Mouse (Mus musculus) neural tube, embryonic 15.5 days (tissue): Measurements from ENCODE around the gene Tmem43. TPM values are rescaled to one million over a fixed set of nuclear protein-coding genes. Genes with fewer than 3 reads are reported as not detected.

Experiments
- ATAC-seq: fragments of 200-750 bp; cut with Nextera tagmentation; 2 replicates; pipeline ENCODE4 v1.8.0; 2017; ENCODE audit warnings: mild to moderate bottlenecking, moderate TSS enrichment, moderate library complexity; ENCODE audit not compliant: low FRiP score
- H3K27ac ChIP-seq: fragments of 300-500 bp; sonication (generic); replicated peaks from 2 replicates; pipeline ENCODE4 v1.5.1; 2015; ENCODE audit warnings: mild to moderate bottlenecking, inconsistent platforms
- H3K27me3 ChIP-seq: fragments of 300-500 bp; sonication (generic); replicated peaks from 2 replicates; pipeline ENCODE4 v1.6.1; 2015; ENCODE audit warnings: inconsistent platforms
- H3K36me3 ChIP-seq: fragments of 300-500 bp; sonication (generic); 2 replicates; pipeline ENCODE4 v1.6.1; 2015; ENCODE audit warnings: inconsistent platforms
- H3K4me1 ChIP-seq: fragments of 300-500 bp; sonication (generic); 2 replicates; pipeline ENCODE4 v1.6.1; 2015; ENCODE audit warnings: inconsistent platforms
- H3K4me2 ChIP-seq: fragments of 300-500 bp; sonication (generic); 2 replicates; pipeline ENCODE4 v1.6.1; 2015; ENCODE audit warnings: inconsistent platforms, mild to moderate bottlenecking, moderate library complexity
- H3K4me3 ChIP-seq: fragments of 300-500 bp; sonication (generic); replicated peaks from 2 replicates; pipeline ENCODE4 v1.5.1; 2015; ENCODE audit warnings: mild to moderate bottlenecking, inconsistent platforms
- H3K9ac ChIP-seq: fragments of 300-500 bp; sonication (generic); replicated peaks from 2 replicates; pipeline ENCODE4 v1.6.1; 2015; ENCODE audit warnings: mild to moderate bottlenecking, inconsistent platforms
- H3K9me3 ChIP-seq: fragments of 300-500 bp; sonication (generic); replicated peaks from 2 replicates; pipeline ENCODE4 v1.6.1; 2016; ENCODE audit warnings: inconsistent platforms
- WGBS: fragments of 180-500 bp; shearing (Covaris S2); methylation state at CpG from one replicate; pipeline ENCODE4 v1.1.7; 2015; ENCODE audit warnings: mixed read lengths; 5-methylcytosine and 5-hydroxymethylcytosine counted together
- polyA plus RNA-seq: library from polyadenylated mRNA; unstranded; fragments of >200 nt; fragmentation: Nextera tagmentation; extraction: Ambion mirVana; gene quantifications from 2 replicates; pipeline ENCODE4 v1.2.1, GENCODE M21; 2015

The Tmem43 gene
- polyA plus RNA-seq, 1 experiment from 2014 or later = 41.8 TPM

DNA sequence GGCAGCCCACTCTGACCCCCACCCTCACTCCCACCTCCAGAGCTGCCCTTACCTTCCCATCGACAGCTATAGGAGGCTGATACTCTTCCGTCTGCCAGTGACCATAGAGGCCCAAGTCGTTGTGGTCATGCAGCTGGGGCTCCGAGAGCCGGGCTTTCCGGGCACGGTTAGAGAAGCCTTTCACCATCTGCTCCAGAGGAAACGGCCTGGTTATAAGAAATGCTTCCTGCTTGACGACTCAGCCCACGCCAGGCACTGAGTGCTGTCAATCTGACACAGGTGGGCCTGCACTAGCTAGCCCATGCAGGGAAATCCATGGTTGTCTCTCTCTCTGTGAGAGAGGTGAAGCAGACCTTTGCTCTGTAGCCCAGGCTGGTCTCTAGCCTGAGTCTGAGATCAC, 19.6 kb downstream of the Tmem43 start:
- Histone ChIP-seq H3K4me1 (no peaks in the 10 kb centered on the region), H3K27me3 (no peaks in the 10 kb centered on the region), H3K9me3 (no peaks in the 10 kb centered on the region), H3K9ac (no peak overlapping the region), H3K36me3 (peaks cover 85% of the 10 kb centered on the region), H3K4me3 (no peak overlapping the region), H3K27ac (no peak overlapping the region), H3K4me2 (no peak overlapping the region)
- WGBS = 93% methylated on average over 10 of the region's 10 CpGs
- ATAC-seq = no peak

DNA sequence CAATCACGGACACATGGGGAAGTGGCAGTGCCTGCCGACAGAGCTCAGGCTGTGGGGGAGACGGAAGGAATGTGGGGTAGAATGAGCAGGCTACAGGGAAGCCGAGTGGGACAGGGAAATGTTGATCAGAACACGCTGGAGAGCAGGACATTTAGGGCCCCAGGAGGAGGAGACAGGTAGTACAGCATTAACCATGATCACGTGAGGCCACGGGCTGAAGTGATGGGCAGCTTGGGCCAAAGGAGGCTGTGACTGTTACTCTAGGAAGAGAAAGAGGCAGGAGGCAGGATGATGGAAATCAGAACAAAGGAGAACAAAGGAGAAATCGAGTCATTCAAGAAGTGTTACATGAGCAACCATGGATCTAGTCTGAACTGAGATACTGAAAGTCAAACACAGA, 21.0 kb downstream of the Tmem43 start:
- Histone ChIP-seq H3K9ac (no peak overlapping the region), H3K4me3 (no peak overlapping the region), H3K27ac (no peak overlapping the region), H3K4me2 (no peak overlapping the region), H3K4me1 (no peaks in the 10 kb centered on the region), H3K9me3 (no peaks in the 10 kb centered on the region), H3K27me3 (no peaks in the 10 kb centered on the region), H3K36me3 (peaks cover 90% of the 10 kb centered on the region)
- WGBS = 91% methylated on average over 8 of the region's 8 CpGs
- ATAC-seq = no peak

DNA sequence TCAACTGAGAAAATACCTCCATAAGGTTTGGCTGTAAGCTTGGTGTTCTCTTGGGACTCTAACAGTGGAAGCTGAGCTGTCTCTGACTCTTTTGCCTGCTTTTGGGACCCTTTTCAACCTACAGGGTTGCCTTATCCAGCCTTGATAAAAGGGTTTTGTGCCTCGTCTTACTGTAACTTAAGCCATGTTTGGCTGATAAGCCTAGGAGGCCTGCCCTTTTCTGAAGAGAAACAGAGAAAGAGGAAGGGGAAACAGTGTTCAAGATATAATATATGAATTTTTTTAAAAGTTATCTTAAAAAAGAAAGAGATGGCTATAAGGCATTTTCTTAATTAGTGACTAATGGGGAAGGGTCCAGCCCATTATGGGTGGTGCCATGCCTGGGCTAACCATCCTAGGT, 29.8 kb downstream of the Tmem43 start:
- Histone ChIP-seq H3K27me3 (no peaks in the 10 kb centered on the region), H3K9ac (no peak overlapping the region), H3K36me3 (peaks cover 98% of the 10 kb centered on the region), H3K4me2 (no peak overlapping the region), H3K27ac (no peak overlapping the region), H3K4me1 (no peaks in the 10 kb centered on the region), H3K9me3 (no peaks in the 10 kb centered on the region), H3K4me3 (no peak overlapping the region)
- 90% methylated on average over 1 of the region's 1 CpGs for WGBS
- ATAC-seq = no peak

DNA sequence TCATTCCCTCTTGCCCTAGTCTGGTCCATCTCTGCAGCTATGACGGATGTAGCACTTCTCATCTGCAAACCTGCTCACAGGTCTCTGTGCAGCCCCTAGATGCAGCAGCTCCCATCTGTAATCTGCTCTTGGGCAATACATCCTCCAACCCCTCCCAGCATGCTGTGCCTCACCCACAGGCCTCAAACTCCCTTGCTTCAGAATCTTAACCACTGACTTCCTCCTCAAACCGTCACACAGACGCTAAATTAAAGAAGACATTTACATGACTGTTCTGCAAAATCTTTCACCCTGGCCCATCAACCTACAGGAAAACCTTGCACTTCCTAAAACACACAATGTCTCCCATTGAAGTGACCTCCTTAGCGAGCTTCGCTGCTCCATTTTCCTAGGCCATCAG, 32.5 kb downstream of the Tmem43 start:
- no peak overlapping the region for H3K4me3 ChIP-seq
- no peak for ATAC-seq
- H3K4me2 ChIP-seq = no peak overlapping the region
- WGBS = 93% methylated on average over 5 of the region's 5 CpGs
- no peak overlapping the region for H3K9ac ChIP-seq
- peaks cover 74% of the 10 kb centered on the region for H3K36me3 ChIP-seq
- H3K27ac ChIP-seq = no peak overlapping the region
- H3K27me3 ChIP-seq = no peaks in the 10 kb centered on the region
- H3K9me3 ChIP-seq = no peaks in the 10 kb centered on the region
- no peaks in the 10 kb centered on the region for H3K4me1 ChIP-seq

DNA sequence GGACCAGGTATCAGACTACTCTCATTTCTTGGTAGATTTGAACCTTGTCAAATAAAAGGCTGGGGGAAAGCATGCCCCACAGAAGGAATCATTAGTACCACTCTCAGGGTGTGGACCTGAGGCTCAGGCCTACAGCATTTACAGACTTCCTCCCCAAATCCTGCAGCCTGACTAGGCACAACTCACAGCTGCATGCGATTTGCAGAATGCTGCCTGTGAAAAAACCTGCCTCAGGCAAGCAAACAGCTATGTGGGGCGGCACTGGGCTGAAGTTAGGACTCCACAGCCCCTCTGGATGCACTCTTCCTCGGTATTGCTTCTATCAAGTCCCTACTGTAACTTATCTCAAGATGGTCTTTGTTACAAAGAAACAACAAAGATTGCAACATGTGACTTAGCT, 34.5 kb downstream of the Tmem43 start:
- Histone ChIP-seq H3K27me3 (no peaks in the 10 kb centered on the region), H3K4me3 (no peak overlapping the region), H3K36me3 (peaks cover 55% of the 10 kb centered on the region), H3K4me2 (no peak overlapping the region), H3K27ac (no peak overlapping the region), H3K9ac (no peak overlapping the region), H3K4me1 (no peaks in the 10 kb centered on the region), H3K9me3 (no peaks in the 10 kb centered on the region)
- WGBS = 97% methylated on average over 3 of the region's 3 CpGs
- no peak for ATAC-seq

DNA sequence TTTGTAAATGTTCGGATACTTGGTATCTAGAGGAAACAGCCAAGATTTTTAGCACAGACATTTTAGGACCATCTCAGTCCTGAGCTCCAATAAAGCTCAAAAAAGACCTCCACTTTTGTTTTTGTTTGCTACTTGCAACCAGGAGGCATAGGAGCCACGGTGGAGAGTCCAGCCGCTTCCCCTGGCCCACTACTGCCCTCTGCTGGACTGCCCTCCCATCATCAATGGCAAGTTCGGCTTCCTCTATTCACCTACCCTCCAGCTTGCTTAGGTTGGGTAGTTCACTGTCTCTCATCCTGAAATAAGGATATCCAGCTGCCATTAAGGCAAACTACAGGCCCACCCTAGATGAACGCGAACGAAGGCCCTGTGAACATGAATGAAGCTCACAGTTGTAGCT, 35.8 kb downstream of the Tmem43 start:
- Histone ChIP-seq H3K27ac (no peak overlapping the region), H3K4me3 (no peak overlapping the region), H3K36me3 (peaks cover 42% of the 10 kb centered on the region), H3K9me3 (no peaks in the 10 kb centered on the region), H3K9ac (no peak overlapping the region), H3K4me1 (peaks cover 7% of the 10 kb centered on the region), H3K4me2 (no peak overlapping the region), H3K27me3 (no peaks in the 10 kb centered on the region)
- ATAC-seq = no peak
- WGBS = 44% methylated on average over 7 of the region's 7 CpGs

DNA sequence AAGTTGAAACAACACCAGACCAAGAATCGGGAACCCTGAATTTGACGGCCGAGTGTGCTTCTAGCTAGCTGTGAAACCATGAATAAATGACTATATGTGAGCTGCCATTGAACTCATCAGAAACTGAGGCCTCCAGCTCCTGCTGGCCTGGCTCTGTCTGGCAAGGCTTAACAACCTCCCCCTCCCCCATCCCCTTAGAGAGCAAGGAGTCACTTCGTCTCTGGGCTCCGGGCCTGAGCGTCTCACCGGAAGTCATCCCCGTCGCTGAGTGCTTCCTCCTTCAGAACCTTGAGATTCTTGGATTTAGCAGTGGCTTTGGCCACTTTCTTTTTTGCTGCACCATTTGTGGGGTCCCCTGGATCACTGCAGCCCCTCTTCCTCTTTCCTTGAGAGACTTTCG, 36.7 kb downstream of the Tmem43 start:
- Histone ChIP-seq H3K9me3 (no peaks in the 10 kb centered on the region), H3K27me3 (no peaks in the 10 kb centered on the region), H3K36me3 (peaks cover 34% of the 10 kb centered on the region), H3K4me3 (no peak overlapping the region), H3K4me2 (no peak overlapping the region), H3K27ac (no peak overlapping the region), H3K9ac (no peak overlapping the region), H3K4me1 (peaks cover 14% of the 10 kb centered on the region)
- no peak for ATAC-seq
- WGBS = 89% methylated on average over 10 of the region's 10 CpGs

DNA sequence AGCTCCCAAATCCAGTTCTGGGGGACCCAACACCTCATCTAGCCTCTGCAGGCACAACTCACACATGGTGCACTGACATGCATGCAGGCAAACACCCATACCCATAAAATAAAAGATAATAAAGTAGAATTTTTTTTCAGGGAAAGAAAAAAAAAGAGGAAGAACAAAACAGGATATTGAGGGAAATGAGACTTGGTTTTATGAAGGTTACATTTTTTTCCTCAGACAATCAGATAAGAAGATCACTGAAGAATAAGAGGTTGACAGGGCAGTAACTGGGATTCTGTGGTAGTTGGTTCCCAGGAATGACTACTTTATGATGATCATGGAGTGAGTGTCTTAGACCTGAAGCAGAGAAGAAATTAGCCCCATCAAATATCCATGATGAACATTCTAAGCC, 40.6 kb downstream of the Tmem43 start:
- Histone ChIP-seq H3K36me3 (peaks cover 14% of the 10 kb centered on the region), H3K4me2 (0 out of 2 replicates have a peak overlapping the region, but pooled peaks have one; percentile 84), H3K4me3 (no peak overlapping the region), H3K4me1 (peaks cover 29% of the 10 kb centered on the region), H3K27me3 (no peaks in the 10 kb centered on the region), H3K9me3 (no peaks in the 10 kb centered on the region), H3K9ac (no peak overlapping the region), H3K27ac (no peak overlapping the region)
- ATAC-seq = no peak

DNA sequence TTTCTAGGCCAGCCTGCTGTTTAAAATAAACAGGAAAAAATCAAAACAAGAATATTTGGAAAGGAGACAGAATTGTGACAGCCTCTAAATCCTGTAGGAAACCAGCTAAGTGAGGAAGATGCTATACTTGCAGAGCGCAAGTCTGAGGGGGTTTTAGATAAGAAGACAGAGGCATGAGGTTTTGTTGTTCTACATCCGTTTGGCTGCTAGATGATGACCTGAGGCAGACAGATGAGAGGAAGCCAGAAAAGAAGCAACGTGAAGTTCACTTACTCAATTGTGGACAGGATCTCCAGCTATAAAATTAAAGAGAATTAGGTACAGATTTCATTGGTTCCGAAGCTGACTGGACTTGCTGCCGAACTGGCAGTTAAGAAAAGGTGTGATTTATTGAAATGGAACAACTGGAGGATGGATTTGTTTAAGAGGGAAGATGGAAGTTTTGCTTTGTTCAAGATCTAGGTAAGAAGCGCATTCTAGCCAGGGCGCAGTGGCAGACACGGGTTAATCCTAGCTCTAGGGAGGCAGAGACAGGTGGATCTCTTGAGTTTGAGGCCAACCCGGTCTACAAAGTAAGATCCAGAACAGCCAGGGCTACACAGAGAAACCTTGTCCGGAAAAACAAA, 41.3 kb downstream of the Tmem43 start:
- H3K4me2 ChIP-seq = peak overlapping the region; percentile 84
- peaks cover 29% of the 10 kb centered on the region for H3K4me1 ChIP-seq
- 27% methylated on average over 10 of the region's 10 CpGs for WGBS
- peaks cover 21% of the 10 kb centered on the region for H3K36me3 ChIP-seq
- H3K27ac ChIP-seq = 0 out of 2 replicates have a peak overlapping the region, but pooled peaks have one; percentile 79
- no peak for ATAC-seq
- H3K9me3 ChIP-seq = no peaks in the 10 kb centered on the region
- H3K4me3 ChIP-seq = peak overlapping the region; percentile 84
- peak overlapping the region; percentile 84 for H3K9ac ChIP-seq
- no peaks in the 10 kb centered on the region for H3K27me3 ChIP-seq

DNA sequence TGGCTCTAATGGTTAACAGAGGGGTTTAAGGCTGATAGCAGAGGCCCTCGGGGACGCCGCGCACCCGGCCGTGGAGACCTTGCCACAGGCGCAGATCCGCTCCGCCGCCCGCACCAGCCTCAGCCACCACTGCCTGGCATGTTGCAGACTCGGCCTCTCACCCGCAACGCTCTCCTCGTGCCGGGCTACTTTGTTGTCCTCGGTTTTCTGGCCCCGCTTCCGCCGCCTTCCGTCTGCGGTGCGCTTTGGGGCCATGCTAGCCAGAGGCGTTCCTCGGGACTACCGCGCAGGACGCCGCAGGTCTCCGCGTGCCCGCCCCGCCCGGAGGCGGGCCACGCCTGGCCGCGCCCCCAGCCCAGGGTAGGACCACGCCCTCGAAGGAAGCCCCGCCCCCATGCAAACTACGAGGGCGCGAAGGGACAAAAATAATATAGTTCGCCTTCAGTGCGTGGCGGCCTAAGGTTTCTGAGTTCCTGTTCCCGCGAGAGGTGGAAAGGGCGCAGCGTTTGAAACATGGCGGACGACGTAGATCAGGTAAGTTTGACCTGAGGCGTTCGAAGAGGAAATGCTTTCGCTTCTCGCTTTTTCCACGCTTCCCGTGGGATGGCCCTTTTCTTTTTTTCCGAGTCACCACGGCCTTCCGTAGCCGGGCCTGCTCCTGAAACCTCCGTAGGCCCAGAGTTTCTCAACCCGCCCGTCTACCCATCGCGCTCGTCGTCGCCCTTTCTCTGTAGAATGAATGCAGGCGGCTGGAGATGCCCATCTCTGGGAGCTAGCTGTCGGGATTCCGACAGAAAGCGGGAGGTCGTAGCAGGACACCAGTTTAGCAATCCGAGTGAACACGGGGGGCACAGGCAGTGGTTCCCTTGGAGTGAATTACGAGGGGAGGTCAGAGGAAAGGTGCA, 42.3 kb downstream of the Tmem43 start, which contains the start of the genes Xpc and Lsm3:
Gene Xpc, minus strand, starts transcription at position 344 of the 905 bp plus-strand sequence.
Gene Lsm3, plus strand, starts transcription at position 384 of the 905 bp plus-strand sequence.
- ATAC-seq = peak; percentile 98
- Histone ChIP-seq H3K4me3 (peak within 1 kb of the TSS; percentile 84), H3K27ac (peak within 1 kb of the TSS; percentile 79), H3K9me3 (no peaks in the 10 kb centered on the region), H3K27me3 (no peaks in the 10 kb centered on the region), H3K36me3 (peaks cover 31% of the 10 kb centered on the region), H3K4me1 (peaks cover 29% of the 10 kb centered on the region), H3K9ac (peak within 1 kb of the TSS; percentile 84), H3K4me2 (peak within 1 kb of the TSS; percentile 84)
- WGBS = under 1% methylated on average over 80 of the region's 80 CpGs

DNA sequence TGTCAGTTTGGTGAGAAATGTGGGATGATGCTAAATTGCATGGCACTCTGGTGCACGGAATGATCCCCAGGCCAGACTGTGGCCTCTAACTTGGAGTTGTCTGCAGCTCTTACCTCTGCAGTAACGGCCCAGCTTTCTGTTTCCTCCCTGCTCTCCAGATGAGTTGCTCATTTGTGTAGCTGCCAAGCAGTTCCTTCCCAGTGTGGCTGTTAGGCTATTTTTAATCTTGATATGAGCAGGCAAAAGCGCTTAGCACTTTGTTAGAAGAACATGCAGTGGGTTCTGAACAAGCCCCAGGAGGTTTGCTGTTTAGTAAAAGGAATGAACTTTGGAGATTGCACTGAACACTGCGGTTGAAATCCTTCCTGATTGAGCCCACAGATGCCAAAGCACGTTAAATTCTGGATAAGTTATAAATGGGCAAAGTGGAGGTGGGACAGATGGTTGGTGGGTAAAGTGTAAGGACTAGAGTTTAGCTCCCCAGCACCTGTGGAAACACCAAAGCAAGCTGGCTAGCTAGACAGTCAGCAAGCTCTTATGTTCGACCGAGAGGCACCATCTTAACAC, 45.0 kb downstream of the Tmem43 start:
- Histone ChIP-seq H3K4me3 (no peak overlapping the region), H3K9ac (no peak overlapping the region), H3K27ac (no peak overlapping the region), H3K4me2 (no peak overlapping the region), H3K27me3 (no peaks in the 10 kb centered on the region), H3K9me3 (no peaks in the 10 kb centered on the region), H3K36me3 (peaks cover 58% of the 10 kb centered on the region), H3K4me1 (peaks cover 28% of the 10 kb centered on the region)
- no peak for ATAC-seq
- WGBS = 87% methylated on average over 7 of the region's 7 CpGs
